Mouse (Mus musculus): ENCODE data around the gene Csnk1g2. TPM values are rescaled to one million over a fixed set of nuclear protein-coding genes. Genes with fewer than 3 reads are reported as not detected.

The Csnk1g2 gene
- polyA plus RNA-seq (2014; fragmentation: Nextera tagmentation; extraction: Ambion mirVana): 43.5 and 67.4 TPM in 2 replicates

- Histone ChIP-seq H3K4me2 (replicated peaks; ENCODE audit: low read depth, low read length) (peak within 1 kb of the TSS; percentile 86), H3K27ac (ENCODE audit: low read length) (peak within 1 kb of the TSS; percentile 95), H3K4me1 (ENCODE audit: control insufficient read depth, insufficient read depth, low read length) (peaks cover 20% of the 10 kb centered on the region), H3K9ac (replicated peaks; ENCODE audit: low read depth, low read length) (peak within 1 kb of the TSS; percentile 90), H3K36me3 (ENCODE audit: control insufficient read depth, insufficient read depth, low read length) (no peaks in the 10 kb centered on the region; the same call in 1 of the 2 replicates), H3K9me3 (ENCODE audit: control insufficient read depth, low read depth, low read length) (no peaks in the 10 kb centered on the region), H3K4me3 (ENCODE audit: low read depth, low read length) (peak within 1 kb of the TSS; percentile 86), H3K27me3 (ENCODE audit: control insufficient read depth, insufficient read depth, low read length) (no peaks in the 10 kb centered on the region)
- ATAC-seq (ENCODE audit: insufficient number of reproducible peaks, insufficient read depth, low FRiP score, low read depth): 0 out of 2 replicates have a peak, but pooled peaks have one; percentile 2
- WGBS: under 1% methylated on average over 74 of the region's 85 CpGs
Observed at GRCm38 (mm10) chr10:80622661-80623456, at the start of gene Csnk1g2. Gene Csnk1g2 (plus strand): TSS chr10:80622838.

DNA sequence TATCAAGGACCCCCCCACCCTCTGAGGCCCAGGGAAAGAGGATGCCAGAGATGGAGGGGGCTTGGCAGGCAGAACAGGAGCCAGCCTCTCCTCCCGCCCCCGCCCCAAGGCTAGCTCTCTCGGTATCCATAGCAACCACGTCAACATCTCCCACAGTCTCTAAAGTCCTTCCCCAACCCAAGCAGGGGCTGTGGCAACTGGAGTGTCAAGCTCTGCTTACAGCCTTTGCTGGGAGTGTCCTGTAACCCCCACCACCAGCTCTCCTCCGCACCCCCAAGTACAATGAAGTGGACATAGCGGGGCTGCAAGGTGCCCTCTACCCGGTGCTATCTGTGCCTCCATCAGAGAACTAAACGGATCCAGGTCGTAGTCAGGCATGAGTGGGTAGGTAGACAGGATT, 48.7 kb upstream of the Csnk1g2 start:
- Histone ChIP-seq H3K36me3 (ENCODE audit: control insufficient read depth, insufficient read depth, low read length) (no peaks in the 10 kb centered on the region), H3K27me3 (ENCODE audit: control insufficient read depth, insufficient read depth, low read length) (no peaks in the 10 kb centered on the region), H3K27ac (ENCODE audit: low read length) (no peak overlapping the region; the same call in 1 of the 2 replicates), H3K9me3 (ENCODE audit: control insufficient read depth, low read depth, low read length) (no peaks in the 10 kb centered on the region), H3K4me3 (ENCODE audit: low read depth, low read length) (no peak overlapping the region), H3K9ac (replicated peaks; ENCODE audit: low read depth, low read length) (no peak overlapping the region), H3K4me1 (ENCODE audit: control insufficient read depth, insufficient read depth, low read length) (peaks cover 59% of the 10 kb centered on the region), H3K4me2 (replicated peaks; ENCODE audit: low read depth, low read length) (peak overlapping the region; percentile 12; the same call in 1 of the 2 replicates)
- WGBS: 61% methylated on average over 9 of the region's 9 CpGs
- no peak for ATAC-seq (ENCODE audit: insufficient number of reproducible peaks, insufficient read depth, low FRiP score, low read depth)

DNA sequence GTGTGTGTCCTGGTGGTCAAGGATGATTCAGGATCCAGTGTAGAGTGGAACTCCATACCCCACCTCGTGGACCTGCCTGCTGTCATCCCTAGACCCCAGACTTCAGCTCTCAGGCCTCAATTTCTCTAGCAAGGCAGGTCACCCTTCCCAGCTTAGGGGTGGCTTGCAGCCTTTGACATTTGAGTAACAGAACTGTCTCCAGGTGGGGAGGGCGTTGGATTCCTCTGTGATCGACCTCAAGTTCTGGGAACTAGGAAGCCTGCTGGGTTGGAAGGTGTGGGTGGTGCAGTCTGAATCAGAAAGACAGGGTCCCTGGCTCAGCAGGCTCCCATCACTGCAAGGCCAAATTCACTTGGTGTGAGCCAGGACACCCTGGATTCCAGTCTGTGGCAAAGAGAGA, 47.7 kb upstream of the Csnk1g2 start:
- Histone ChIP-seq H3K4me1 (ENCODE audit: control insufficient read depth, insufficient read depth, low read length) (peaks cover 54% of the 10 kb centered on the region), H3K4me2 (replicated peaks; ENCODE audit: low read depth, low read length) (peak overlapping the region; percentile 65; the same call in 1 of the 2 replicates), H3K36me3 (ENCODE audit: control insufficient read depth, insufficient read depth, low read length) (no peaks in the 10 kb centered on the region), H3K4me3 (ENCODE audit: low read depth, low read length) (no peak overlapping the region), H3K27ac (ENCODE audit: low read length) (no peak overlapping the region), H3K27me3 (ENCODE audit: control insufficient read depth, insufficient read depth, low read length) (no peaks in the 10 kb centered on the region), H3K9me3 (ENCODE audit: control insufficient read depth, low read depth, low read length) (no peaks in the 10 kb centered on the region), H3K9ac (replicated peaks; ENCODE audit: low read depth, low read length) (no peak overlapping the region)
- WGBS: 68% methylated on average over 3 of the region's 3 CpGs
- ATAC-seq (ENCODE audit: insufficient number of reproducible peaks, insufficient read depth, low FRiP score, low read depth): no peak

DNA sequence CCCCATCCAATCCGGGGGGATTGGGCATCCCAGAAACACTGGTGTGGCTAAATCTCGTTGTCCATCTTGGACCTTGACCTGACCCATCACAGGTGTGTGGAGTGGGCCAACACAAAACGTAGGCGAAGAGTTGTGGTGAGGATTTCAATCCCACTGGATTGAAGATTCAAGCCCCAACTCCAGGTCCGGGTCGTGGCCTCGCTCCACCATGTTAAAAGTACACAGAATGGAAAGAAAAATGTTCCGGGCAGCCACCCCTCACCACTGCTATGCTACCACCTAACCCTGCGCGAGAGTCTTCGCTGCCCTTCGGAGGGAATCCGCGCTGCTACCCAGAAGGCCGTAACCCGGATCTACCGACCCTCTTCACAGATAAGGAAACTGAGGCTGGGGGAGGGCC, 46.7 kb upstream of the Csnk1g2 start:
- Histone ChIP-seq H3K4me2 (replicated peaks; ENCODE audit: low read depth, low read length) (peak overlapping the region; percentile 65), H3K9me3 (ENCODE audit: control insufficient read depth, low read depth, low read length) (no peaks in the 10 kb centered on the region), H3K4me1 (ENCODE audit: control insufficient read depth, insufficient read depth, low read length) (peaks cover 46% of the 10 kb centered on the region), H3K9ac (replicated peaks; ENCODE audit: low read depth, low read length) (peak overlapping the region; percentile 74), H3K27ac (ENCODE audit: low read length) (no peak overlapping the region), H3K36me3 (ENCODE audit: control insufficient read depth, insufficient read depth, low read length) (no peaks in the 10 kb centered on the region), H3K4me3 (ENCODE audit: low read depth, low read length) (peak overlapping the region; percentile 82), H3K27me3 (ENCODE audit: control insufficient read depth, insufficient read depth, low read length) (no peaks in the 10 kb centered on the region)
- WGBS: 12% methylated on average over 17 of the region's 17 CpGs
- ATAC-seq (ENCODE audit: insufficient number of reproducible peaks, insufficient read depth, low FRiP score, low read depth): no peak

- H3K27ac ChIP-seq (ENCODE audit: low read length): peak overlapping the region; percentile 88
- no peaks in the 10 kb centered on the region for H3K9me3 ChIP-seq (ENCODE audit: control insufficient read depth, low read depth, low read length)
- peak overlapping the region; percentile 74 for H3K9ac ChIP-seq (replicated peaks; ENCODE audit: low read depth, low read length)
- H3K4me1 ChIP-seq (ENCODE audit: control insufficient read depth, insufficient read depth, low read length): peaks cover 40% of the 10 kb centered on the region
- H3K4me3 ChIP-seq (ENCODE audit: low read depth, low read length): peak overlapping the region; percentile 82
- H3K27me3 ChIP-seq (ENCODE audit: control insufficient read depth, insufficient read depth, low read length): no peaks in the 10 kb centered on the region
- ATAC-seq (ENCODE audit: insufficient number of reproducible peaks, insufficient read depth, low FRiP score, low read depth): no peak
- no peaks in the 10 kb centered on the region for H3K36me3 ChIP-seq (ENCODE audit: control insufficient read depth, insufficient read depth, low read length)
- peak overlapping the region; percentile 65 for H3K4me2 ChIP-seq (replicated peaks; ENCODE audit: low read depth, low read length)
- under 1% methylated on average over 79 of the region's 96 CpGs for WGBS
Observed at GRCm38 (mm10) chr10:80576351-80577194, 46.1 kb upstream of the Csnk1g2 start.

DNA sequence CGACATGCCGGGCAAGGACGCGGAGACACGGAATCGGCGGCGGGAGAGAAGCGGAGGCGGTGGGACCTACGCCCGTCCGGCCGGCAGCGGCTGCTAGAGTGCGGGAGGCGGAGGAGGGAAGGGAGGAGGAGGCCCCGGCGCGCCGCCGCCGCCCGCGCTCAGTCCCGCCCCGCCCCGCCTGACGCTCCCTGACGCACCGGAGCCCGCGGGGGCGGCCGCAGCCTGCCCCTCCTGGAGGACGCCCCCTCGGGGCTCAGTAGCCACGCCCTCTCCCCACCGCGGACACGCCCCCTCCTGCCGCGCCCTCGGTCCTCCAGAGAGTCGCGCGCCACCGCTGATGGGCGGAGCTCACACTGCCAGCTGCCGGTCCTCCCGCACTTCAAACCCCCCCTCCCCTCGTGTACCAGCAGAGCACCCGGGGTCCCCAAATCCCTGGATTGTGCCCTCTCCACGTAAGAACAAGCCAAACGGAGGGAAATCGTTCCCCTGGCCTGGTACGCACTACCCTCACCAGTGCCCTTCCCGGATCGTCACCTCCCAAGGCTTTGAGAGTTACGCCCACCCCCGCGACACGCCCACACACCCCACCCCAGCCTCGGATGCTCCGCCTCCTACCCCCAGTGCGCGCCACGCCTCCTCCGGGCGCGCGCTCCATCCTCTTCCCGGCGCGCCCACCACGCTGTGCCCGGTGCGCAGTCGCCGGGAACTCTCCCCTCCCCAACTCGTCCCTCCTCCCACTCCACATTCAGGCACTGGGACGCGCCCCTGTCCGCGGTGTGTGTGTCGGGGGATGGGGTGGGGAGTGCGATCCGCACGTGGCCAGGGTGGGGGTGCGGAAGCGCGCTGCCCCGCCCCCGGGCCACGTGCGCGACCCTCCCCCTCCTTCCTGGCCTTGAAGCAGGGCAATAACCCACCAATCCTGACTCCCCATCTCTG, 45.2 kb upstream of the Csnk1g2 start, which contains the start of gene Klf16:
Klf16 (minus strand) TSS at position 127 of the 936 bp plus-strand sequence.
- Histone ChIP-seq H3K27ac (ENCODE audit: low read length) (peak within 1 kb of the TSS; percentile 90), H3K4me1 (ENCODE audit: control insufficient read depth, insufficient read depth, low read length) (peaks cover 32% of the 10 kb centered on the region; the same call in 1 of the 2 replicates), H3K4me2 (replicated peaks; ENCODE audit: low read depth, low read length) (peak within 1 kb of the TSS; percentile 65), H3K27me3 (ENCODE audit: control insufficient read depth, insufficient read depth, low read length) (no peaks in the 10 kb centered on the region), H3K9ac (replicated peaks; ENCODE audit: low read depth, low read length) (peak within 1 kb of the TSS; percentile 74), H3K9me3 (ENCODE audit: control insufficient read depth, low read depth, low read length) (no peaks in the 10 kb centered on the region), H3K36me3 (ENCODE audit: control insufficient read depth, insufficient read depth, low read length) (no peaks in the 10 kb centered on the region; the same call in 1 of the 2 replicates), H3K4me3 (ENCODE audit: low read depth, low read length) (peak within 1 kb of the TSS; percentile 82)
- 1% methylated on average over 70 of the region's 97 CpGs for WGBS
- peak; percentile 83 for ATAC-seq (ENCODE audit: insufficient number of reproducible peaks, insufficient read depth, low FRiP score, low read depth)

GRCm38 (mm10) chr10:80578131-80578750, 44.4 kb upstream of the Csnk1g2 start:
- Histone ChIP-seq H3K27ac (ENCODE audit: low read length) (peak overlapping the region; percentile 90), H3K36me3 (ENCODE audit: control insufficient read depth, insufficient read depth, low read length) (peaks cover 1% of the 10 kb centered on the region; the same call in 1 of the 2 replicates), H3K9ac (replicated peaks; ENCODE audit: low read depth, low read length) (peak overlapping the region; percentile 19), H3K4me2 (replicated peaks; ENCODE audit: low read depth, low read length) (peak overlapping the region; percentile 65), H3K4me3 (ENCODE audit: low read depth, low read length) (peak overlapping the region; percentile 82), H3K9me3 (ENCODE audit: control insufficient read depth, low read depth, low read length) (no peaks in the 10 kb centered on the region), H3K27me3 (ENCODE audit: control insufficient read depth, insufficient read depth, low read length) (no peaks in the 10 kb centered on the region), H3K4me1 (ENCODE audit: control insufficient read depth, insufficient read depth, low read length) (peaks cover 28% of the 10 kb centered on the region; the same call in 1 of the 2 replicates)
- under 1% methylated on average over 29 of the region's 29 CpGs for WGBS
- peak; percentile 40; the same call in 1 of the 2 replicates for ATAC-seq (ENCODE audit: insufficient number of reproducible peaks, insufficient read depth, low FRiP score, low read depth)
